Mouse (Mus musculus): ENCODE results near the gene Scfd1. TPM values are rescaled to one million over a fixed set of nuclear protein-coding genes. Genes with fewer than 3 reads are reported as not detected.
A peak's percentile ranks its signal among the peaks of the same experiment; 100 is the strongest.

Gene Scfd1
- total RNA-seq, 2 experiments from 2014 or later = 37.3 to 38.3 TPM

- no peak for DNase-seq (ENCODE audit: low spot score in 2 of 2)
- intact Hi-C loops (cut with DNase I) = no loop called here
Measured at GRCm38 (mm10) chr12:51493476-51493875, 116.2 kb downstream of the Scfd1 start.

GRCm38 (mm10) chr12:51494641-51495040 lies 117.3 kb downstream of the Scfd1 start:
- intact Hi-C loops (cut with DNase I) = no loop called here
- peak; percentile 34 to 57 for DNase-seq (ENCODE audit: low spot score in 2 of 2)

Other genes with a start within 250 kb of the Scfd1 start
- gene G2e3, start 29.4 kb upstream of the Scfd1 start, total RNA-seq (2021) = 10 to 100 TPM in 1 of 2 experiments, 1 to 10 TPM in 1; 7.8 to 10.4 TPM
- 10 to 100 TPM; 27.4 to 30.9 TPM for gene Coch, start 215.8 kb downstream of the Scfd1 start, total RNA-seq (2021)